Mouse (Mus musculus): ENCODE measurements around the gene Cacng3.

The Cacng3 gene

DNA sequence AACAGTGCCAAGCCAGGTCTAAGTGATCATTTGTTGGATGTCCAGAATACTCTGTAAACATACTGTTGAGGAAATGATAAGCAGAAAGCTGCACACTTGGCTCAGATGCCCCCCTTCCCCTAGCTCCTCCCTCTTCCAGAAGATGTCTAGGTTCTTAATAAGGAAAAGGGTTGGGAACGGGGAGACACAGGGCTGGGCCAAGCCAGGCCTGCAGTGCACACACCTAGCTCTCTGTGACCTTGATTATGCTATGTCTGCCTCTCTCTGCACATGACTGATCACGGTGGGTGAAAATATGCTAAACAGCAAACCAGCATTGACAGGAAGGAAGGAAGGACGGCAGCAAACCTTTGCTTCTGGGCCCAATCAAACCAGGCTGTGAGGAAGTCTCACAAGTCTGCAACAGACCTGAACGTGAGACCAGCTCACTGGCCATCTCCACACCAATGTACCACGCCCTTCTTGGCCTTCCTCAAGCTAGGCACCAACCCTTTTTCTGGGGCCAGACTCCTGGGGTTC, 53.1 kb downstream of the Cacng3 start:
- DNase-seq, result no peak

DNA sequence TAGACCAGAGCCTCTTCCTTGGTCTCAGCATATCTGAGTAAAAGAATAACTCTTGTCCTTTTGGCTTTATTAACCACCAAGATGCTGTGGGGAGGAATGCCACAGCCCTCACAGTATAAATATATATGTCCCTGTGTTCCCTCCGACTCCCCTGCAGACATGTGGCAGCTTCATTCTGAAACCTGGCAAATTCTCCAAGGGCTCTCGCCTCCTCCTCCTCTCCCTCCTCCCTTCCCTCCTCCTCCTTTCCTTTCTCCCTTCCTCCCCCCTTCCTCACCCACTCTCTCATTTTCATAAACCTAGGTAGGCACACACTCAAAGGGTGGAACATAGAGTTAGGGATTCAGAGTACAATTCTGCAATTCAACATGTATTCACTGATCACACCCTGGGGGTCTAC, 56.1 kb downstream of the Cacng3 start:
- no peak for DNase-seq

DNA sequence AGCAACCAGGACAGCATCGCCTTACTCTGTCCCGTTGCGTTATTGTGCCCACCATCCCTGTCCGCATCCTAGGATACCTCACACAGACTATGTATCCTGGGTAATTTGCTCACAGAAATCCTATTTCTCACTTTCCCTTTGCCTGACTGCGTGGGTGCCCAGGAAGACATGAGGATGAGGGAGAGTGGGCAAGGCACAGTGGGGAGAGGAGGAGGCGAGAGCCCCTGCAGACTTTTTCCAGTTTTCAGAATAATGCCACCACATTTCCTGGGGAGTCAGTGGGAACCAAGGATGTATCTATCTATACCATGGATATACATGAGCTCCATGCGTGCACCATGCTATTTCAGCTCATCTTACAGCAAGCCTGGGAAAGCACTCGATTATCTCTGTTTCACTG, 57.9 kb downstream of the Cacng3 start:
- DNase-seq, result no peak

DNA sequence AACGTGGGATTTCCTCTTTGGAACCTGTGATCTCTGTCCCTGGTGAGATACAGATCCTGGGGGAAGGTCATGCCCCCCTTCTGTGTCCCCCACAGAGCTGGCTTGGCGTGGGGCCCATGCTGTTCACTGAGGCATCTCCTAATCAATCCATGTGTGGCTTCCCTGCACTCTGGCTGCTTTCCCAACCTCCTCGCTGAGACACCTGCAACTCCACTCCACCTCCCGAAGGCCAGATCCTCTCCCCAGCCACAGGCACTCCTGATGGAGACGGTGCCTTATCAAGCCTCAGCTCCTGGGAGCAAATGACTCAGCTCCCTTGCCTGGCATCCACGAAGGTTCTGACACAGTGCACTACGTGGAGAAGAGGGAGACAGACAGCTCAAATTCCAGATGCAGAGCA, 58.6 kb downstream of the Cacng3 start:
- DNase-seq, result peak; percentile 2

GRCm38 (mm10) chr7:122735323-122735722, 65.0 kb downstream of the Cacng3 start:
- no peak for DNase-seq

DNA sequence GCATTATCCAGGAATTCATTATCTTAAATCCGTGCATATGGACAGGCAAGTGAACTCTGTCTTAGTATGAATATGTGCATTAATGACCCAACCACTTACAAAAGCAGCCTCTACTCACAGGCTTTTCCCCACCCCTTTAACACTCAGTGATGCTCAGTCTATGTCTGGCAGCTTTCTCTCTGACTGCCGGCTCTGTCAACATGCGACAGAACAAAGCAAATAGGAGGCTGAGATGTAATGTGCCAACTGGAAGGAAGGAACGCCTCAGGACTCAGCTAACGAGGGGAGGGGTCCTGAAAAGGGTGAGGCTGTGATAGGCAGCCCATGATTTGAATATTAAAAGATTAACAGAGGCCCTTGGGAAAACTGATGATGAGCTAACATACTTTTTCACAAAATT, 68.2 kb downstream of the Cacng3 start:
- DNase-seq, result no peak

GRCm38 (mm10) chr7:122740663-122741062, 70.4 kb downstream of the Cacng3 start:
- DNase-seq, result no peak

GRCm38 (mm10) chr7:122755920-122756603, 85.8 kb downstream of the Cacng3 start:
- no peak for DNase-seq

DNA sequence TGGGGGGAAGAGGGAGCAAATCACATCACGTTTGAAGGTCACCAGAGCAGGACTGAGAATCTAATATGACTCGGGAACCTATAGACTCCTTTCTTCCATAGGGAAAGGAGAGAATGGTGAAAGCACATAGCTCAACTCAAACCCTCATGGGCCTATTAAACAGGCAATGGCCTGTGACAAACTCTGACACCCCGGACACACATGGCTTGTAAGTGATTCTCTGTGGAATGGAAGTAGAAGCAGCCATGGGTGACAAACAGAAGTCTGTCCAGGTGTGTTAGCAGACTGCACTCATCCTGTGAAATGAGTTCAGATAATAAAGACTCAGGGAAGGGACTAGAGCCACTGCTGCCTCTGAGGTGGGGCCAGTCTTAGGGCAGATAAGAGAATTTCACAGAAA, 88.4 kb downstream of the Cacng3 start:
- no peak for DNase-seq

DNA sequence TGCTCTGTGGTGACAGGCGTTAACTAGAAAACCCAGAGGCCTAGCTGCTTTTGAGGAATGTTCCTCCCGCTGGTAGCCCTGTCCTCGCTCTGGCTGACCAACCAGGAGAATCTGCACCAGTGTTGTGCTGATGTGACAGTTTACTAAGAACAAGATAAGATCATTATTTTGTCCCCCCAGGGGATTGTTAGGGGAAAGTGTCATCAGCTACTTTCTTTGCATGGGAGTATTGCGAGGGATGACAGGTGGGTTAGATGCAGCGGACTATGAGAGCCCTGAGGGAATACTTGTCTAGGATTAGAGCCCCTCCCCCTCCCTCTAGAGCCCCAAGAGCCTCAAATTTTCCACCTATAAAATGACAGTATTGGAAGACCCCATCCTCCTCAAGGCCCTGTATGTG, 94.2 kb downstream of the Cacng3 start:
- no peak for DNase-seq

DNA sequence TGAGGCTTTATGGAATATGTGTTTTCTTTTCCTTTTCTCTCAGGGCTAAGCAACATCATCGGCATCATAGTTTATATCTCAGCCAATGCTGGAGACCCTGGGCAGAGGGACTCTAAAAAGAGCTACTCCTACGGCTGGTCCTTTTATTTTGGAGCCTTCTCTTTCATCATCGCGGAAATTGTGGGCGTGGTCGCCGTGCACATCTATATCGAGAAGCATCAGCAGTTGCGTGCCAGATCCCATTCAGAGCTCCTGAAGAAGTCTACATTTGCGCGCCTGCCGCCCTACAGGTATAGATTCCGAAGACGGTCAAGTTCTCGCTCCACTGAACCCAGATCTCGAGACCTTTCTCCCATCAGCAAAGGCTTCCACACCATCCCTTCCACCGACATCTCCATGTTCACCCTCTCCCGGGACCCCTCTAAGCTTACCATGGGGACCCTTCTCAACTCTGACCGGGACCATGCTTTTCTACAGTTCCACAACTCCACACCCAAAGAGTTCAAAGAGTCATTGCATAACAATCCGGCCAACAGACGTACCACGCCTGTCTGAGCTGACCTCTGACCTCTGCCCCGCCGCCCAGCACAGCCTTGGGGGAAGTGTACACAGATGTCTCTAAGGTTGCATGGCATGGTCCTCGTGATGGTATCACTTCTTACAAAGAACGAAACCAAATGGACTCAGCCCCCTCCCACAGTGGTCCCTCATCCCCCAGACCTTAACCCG, 98.2 kb downstream of the Cacng3 start:
- no peak for DNase-seq

- DNase-seq, result no peak
These were observed 109.3 kb downstream of the Cacng3 start for GRCm38 (mm10) chr7:122779601-122780000.

DNA sequence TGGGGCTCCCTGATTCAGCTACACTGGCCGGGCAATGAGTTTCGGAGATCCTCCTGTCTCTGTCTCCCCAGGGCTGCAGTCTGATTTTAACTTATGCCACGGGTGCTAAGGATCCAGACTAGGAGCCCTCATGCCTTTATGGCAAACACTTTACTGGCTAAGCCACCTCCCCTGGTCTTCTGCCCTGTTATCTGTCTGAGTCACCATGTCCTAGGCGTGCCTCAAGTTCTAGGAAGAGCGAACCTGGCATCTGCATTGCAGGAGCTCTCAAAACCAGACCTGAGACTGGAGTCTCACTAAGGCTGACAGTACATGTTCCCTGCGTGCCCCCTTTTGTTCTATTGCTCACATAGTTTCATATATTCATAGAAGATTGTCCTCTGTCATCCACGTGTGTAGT, 119.6 kb downstream of the Cacng3 start:
- no peak for DNase-seq

- no peak for DNase-seq
These were observed 123.5 kb downstream of the Cacng3 start for GRCm38 (mm10) chr7:122793655-122794346.

- DNase-seq, result no peak
These were observed 124.8 kb downstream of the Cacng3 start for GRCm38 (mm10) chr7:122795140-122795539.

- DNase-seq, result no peak
These were observed 130.5 kb downstream of the Cacng3 start for GRCm38 (mm10) chr7:122800821-122801220.

DNA sequence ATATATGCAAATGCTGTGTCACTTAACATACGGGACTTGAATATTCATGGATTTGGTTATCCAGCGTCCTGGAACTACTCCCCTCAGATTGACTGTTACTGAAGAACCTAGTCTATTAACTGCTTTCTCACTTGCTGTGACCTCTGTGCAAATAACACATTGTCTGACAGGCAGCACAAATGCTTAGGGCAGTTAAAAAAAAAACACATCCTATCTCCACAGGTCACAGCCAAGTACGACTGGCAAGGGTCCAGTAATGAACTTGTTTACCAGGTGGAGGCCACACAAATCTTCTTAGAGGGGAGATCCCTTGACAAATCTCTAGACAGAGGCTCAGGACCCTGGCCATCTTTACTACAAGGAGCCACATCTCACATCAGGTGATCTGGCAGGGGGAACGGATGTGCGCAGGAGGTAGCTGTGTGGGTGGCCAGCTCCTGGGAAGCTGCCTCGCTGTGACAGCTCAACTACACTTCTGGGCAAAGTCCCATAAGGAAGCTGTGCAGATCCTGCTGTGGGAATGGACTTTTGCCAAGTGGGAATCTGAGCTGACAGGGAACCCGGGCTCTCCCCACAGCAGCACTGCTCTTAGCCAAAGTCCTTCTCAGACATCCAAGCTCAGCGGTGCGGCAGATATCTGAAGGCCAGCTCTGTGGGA, 133.7 kb downstream of the Cacng3 start:
- DNase-seq, result peak; percentile 3

DNA sequence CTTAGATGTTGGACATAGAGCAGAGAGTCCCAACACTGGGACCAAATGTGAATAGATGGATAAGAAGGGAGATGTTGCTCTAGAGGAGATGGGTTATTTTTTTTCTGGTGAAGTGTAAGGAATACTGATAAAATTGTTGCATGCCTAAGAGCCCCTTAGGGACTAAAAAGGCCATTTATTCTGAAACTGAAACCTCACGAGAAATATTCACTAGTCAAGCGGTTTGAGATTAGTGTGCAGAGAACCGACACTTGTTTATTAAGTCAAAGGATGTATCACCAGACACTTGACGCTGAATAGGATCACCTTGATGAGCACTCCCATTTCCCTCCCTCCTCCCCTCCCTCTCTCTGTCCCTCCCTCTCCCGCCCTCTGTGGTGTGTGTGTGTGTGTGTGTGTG, 136.2 kb downstream of the Cacng3 start:
- no peak for DNase-seq

GRCm38 (mm10) chr7:122813724-122814123, 143.4 kb downstream of the Cacng3 start:
- no peak for DNase-seq

GRCm38 (mm10) chr7:122817565-122817964, 147.3 kb downstream of the Cacng3 start:
- no peak for DNase-seq

Measured in cerebellum, adult 11-12 months (tissue).